ENCODE assay signal across 10 mouse cellular contexts in genomic region chr2:30084632-30085031, GRCm38 (mm10). TPM values are rescaled to one million over a fixed set of nuclear protein-coding genes. Genes with fewer than 3 reads are reported as not detected.
DNase-seq lines count a peak whose midpoint lies in the region; ATAC-seq lines count a peak whose summit lies in the region.
"Had no signal": no experiment of that assay in that cellular context is flagged by ENCODE, and none has a peak within 500 bp of the region (broad histone marks: within the 10 kb centered on the region; RNA-seq: fewer than 3 reads in every experiment).

No protein-coding gene starts in this region.

- ATAC-seq in heart, embryonic 16.5 days (replicated peaks; ENCODE audit: extremely low read depth, insufficient read depth, low FRiP score): no peak
- ATAC-seq in embryonic facial prominence, embryonic 15.5 days (ENCODE audit: insufficient number of reproducible peaks, low FRiP score, low TSS enrichment, low read depth): 0 out of 2 replicates have a peak, but pooled peaks have one; percentile 59
- no peak for ATAC-seq in neural tube, embryonic 11.5 days (ENCODE audit: insufficient read depth, low FRiP score, low TSS enrichment)

- no peak overlapping the region for H3K9ac ChIP-seq in heart, embryonic 16.5 days (ENCODE audit: low read length)
- H3K9ac ChIP-seq in embryonic facial prominence, embryonic 15.5 days: no peak overlapping the region
- peak overlapping the region; percentile 31 for H3K9ac ChIP-seq in neural tube, embryonic 11.5 days (ENCODE audit: low read length)

- H3K4me3 ChIP-seq in heart, embryonic 16.5 days (ENCODE audit: low read length): no peak overlapping the region
- peak overlapping the region; percentile 27 for H3K4me3 ChIP-seq in embryonic facial prominence, embryonic 15.5 days (replicated peaks)
- H3K4me3 ChIP-seq in limb, embryonic 10.5 days: peak overlapping the region; percentile 34
- H3K4me3 ChIP-seq in neural tube, embryonic 11.5 days (ENCODE audit: low read depth, low read length): no peak overlapping the region

- H3K4me1 ChIP-seq in heart, embryonic 16.5 days (ENCODE audit: control insufficient read depth, insufficient read depth, low read length): peaks cover 2% of the 10 kb centered on the region; the same call in 1 of the 2 replicates
- H3K4me1 ChIP-seq in embryonic facial prominence, embryonic 15.5 days: 0 out of 2 replicates have a peak, but pooled peaks cover 8% of the 10 kb centered on the region
- peaks cover 12% of the 10 kb centered on the region for H3K4me1 ChIP-seq in limb, embryonic 10.5 days
- no peaks in the 10 kb centered on the region for H3K4me1 ChIP-seq in neural tube, embryonic 11.5 days (ENCODE audit: control insufficient read depth, insufficient read depth, low read length)

- H3K27me3 ChIP-seq in heart, embryonic 16.5 days (ENCODE audit: control insufficient read depth, insufficient read depth, low read length): no peaks in the 10 kb centered on the region
- H3K27me3 ChIP-seq in embryonic facial prominence, embryonic 15.5 days: no peaks in the 10 kb centered on the region
- no peaks in the 10 kb centered on the region for H3K27me3 ChIP-seq in limb, embryonic 10.5 days (ENCODE audit: low read depth, poor library complexity, severe bottlenecking)
- H3K27me3 ChIP-seq in neural tube, embryonic 11.5 days (ENCODE audit: control insufficient read depth, insufficient read depth, low read length): no peaks in the 10 kb centered on the region
- H3K27me3 ChIP-seq: CH12.LX had no signal

- no peak overlapping the region for H3K27ac ChIP-seq in heart, embryonic 16.5 days (ENCODE audit: low read length)
- H3K27ac ChIP-seq in embryonic facial prominence, embryonic 15.5 days (replicated peaks): no peak overlapping the region
- H3K27ac ChIP-seq in limb, embryonic 10.5 days: peak overlapping the region; percentile 50
- no peak overlapping the region for H3K27ac ChIP-seq in neural tube, embryonic 11.5 days (ENCODE audit: low read depth, low read length)

- H3K36me3 ChIP-seq in heart, embryonic 16.5 days (ENCODE audit: control insufficient read depth, insufficient read depth): peaks cover 7% of the 10 kb centered on the region; the same call in 1 of the 2 replicates
- 0 out of 2 replicates have a peak, but pooled peaks cover 6% of the 10 kb centered on the region for H3K36me3 ChIP-seq in embryonic facial prominence, embryonic 15.5 days
- H3K36me3 ChIP-seq in limb, embryonic 10.5 days: peaks cover 37% of the 10 kb centered on the region
- H3K36me3 ChIP-seq in neural tube, embryonic 11.5 days (ENCODE audit: control insufficient read depth, insufficient read depth, low read length): no peaks in the 10 kb centered on the region

- no peak for DNase-seq in heart, adult 18-20 months
- DNase-seq in limb, embryonic 10.5 days (ENCODE audit: low spot score): no peak
- DNase-seq in neural tube, embryonic 11.5 days (ENCODE audit: low spot score): no peak
- no peak for DNase-seq in ovary, postnatal 14 days (ENCODE audit: low spot score)
- no peak for DNase-seq in layer of hippocampus, adult 18-20 months (ENCODE audit: low spot score in 2 of 2)
- no peak for DNase-seq in layer of hippocampus, adult 8-10 months (ENCODE audit: low spot score in 2 of 2)
- DNase-seq: thymus, postnatal 36 days had no signal

- 36% methylated on average over 12 of the region's 12 CpGs for WGBS in heart, embryonic 16.5 days
- 18% methylated on average over 12 of the region's 12 CpGs for WGBS in embryonic facial prominence, embryonic 15.5 days
- 4% methylated on average over 12 of the region's 12 CpGs for WGBS in limb, embryonic 10.5 days
- WGBS in neural tube, embryonic 11.5 days: 10% methylated on average over 12 of the region's 12 CpGs

- H3K9me3 ChIP-seq in heart, embryonic 16.5 days (replicated peaks; ENCODE audit: control insufficient read depth, low read length): 0 out of 2 replicates have a peak, but pooled peaks cover 3% of the 10 kb centered on the region
- H3K9me3 ChIP-seq in embryonic facial prominence, embryonic 15.5 days (replicated peaks): no peaks in the 10 kb centered on the region
- no peaks in the 10 kb centered on the region for H3K9me3 ChIP-seq in limb, embryonic 10.5 days (replicated peaks)
- H3K9me3 ChIP-seq in neural tube, embryonic 11.5 days (ENCODE audit: control insufficient read depth, low read length): no peaks in the 10 kb centered on the region

- peak overlapping the region; percentile 27 for H3K4me2 ChIP-seq in heart, embryonic 16.5 days (ENCODE audit: low read depth, low read length)
- peak overlapping the region; percentile 37 for H3K4me2 ChIP-seq in embryonic facial prominence, embryonic 15.5 days (replicated peaks)
- peak overlapping the region; percentile 31 for H3K4me2 ChIP-seq in neural tube, embryonic 11.5 days (ENCODE audit: low read depth)

RNA-seq across cellular contexts. Expression of gene Pkn3, which starts 7.1 kb away (rescaled TPM):
- polyA plus RNA-seq in heart, embryonic 16.5 days (2015; fragmentation: Nextera tagmentation; extraction: Ambion mirVana): 9.4 and 11.7 TPM in 2 replicates
- total RNA-seq in heart, adult 18-20 months (2021): 1 to 10 TPM; 7.8 to 9.3 TPM
- polyA plus RNA-seq in embryonic facial prominence, embryonic 15.5 days (2015; fragmentation: Nextera tagmentation; extraction: Ambion mirVana): 8.2 and 9.5 TPM in 2 replicates
- 13.5 and 14.7 TPM in 2 replicates for polyA plus RNA-seq in limb, embryonic 10.5 days (2016; fragmentation: Nextera tagmentation; extraction: Ambion mirVana)
- 6.7 and 7.0 TPM in 2 replicates for polyA plus RNA-seq in neural tube, embryonic 11.5 days (2014; fragmentation: Nextera tagmentation; extraction: Ambion mirVana)
- 1 to 10 TPM; 2.1 to 3.8 TPM for total RNA-seq in layer of hippocampus, adult 18-20 months (2021)
- 1 to 10 TPM; 2.1 to 6.1 (median 3.5) TPM for total RNA-seq in layer of hippocampus, adult 8-10 months (2022)

RNA-seq across cellular contexts. Expression of gene Zdhhc12, which starts 8.8 kb away (rescaled TPM):
- 29.4 and 30.8 TPM in 2 replicates for polyA plus RNA-seq in heart, embryonic 16.5 days (2015; fragmentation: Nextera tagmentation; extraction: Ambion mirVana)
- 1 to 10 TPM; 2.8 to 3.9 TPM for total RNA-seq in heart, adult 18-20 months (2021)
- polyA plus RNA-seq in embryonic facial prominence, embryonic 15.5 days (2015; fragmentation: Nextera tagmentation; extraction: Ambion mirVana): 25.2 and 30.0 TPM in 2 replicates
- polyA plus RNA-seq in limb, embryonic 10.5 days (2016; fragmentation: Nextera tagmentation; extraction: Ambion mirVana): 35.6 and 37.2 TPM in 2 replicates
- 28.3 and 31.1 TPM in 2 replicates for polyA plus RNA-seq in neural tube, embryonic 11.5 days (2014; fragmentation: Nextera tagmentation; extraction: Ambion mirVana)
- total RNA-seq in layer of hippocampus, adult 18-20 months (2021): 10 to 100 TPM in 1 of 2 experiments, 1 to 10 TPM in 1; 7.9 to 10.5 TPM
- 10 to 100 TPM in 2 of 4 experiments, 1 to 10 TPM in 2; 7.3 to 14.0 (median 10.4) TPM for total RNA-seq in layer of hippocampus, adult 8-10 months (2022)

RNA-seq across cellular contexts. Expression of gene Set, which starts 27.5 kb away (rescaled TPM):
- 198 and 217 TPM in 2 replicates for polyA plus RNA-seq in heart, embryonic 16.5 days (2015; fragmentation: Nextera tagmentation; extraction: Ambion mirVana)
- total RNA-seq in heart, adult 18-20 months (2021): 10 to 100 TPM; 94.9 to 98.5 TPM
- polyA plus RNA-seq in embryonic facial prominence, embryonic 15.5 days (2015; fragmentation: Nextera tagmentation; extraction: Ambion mirVana): 351 and 370 TPM in 2 replicates
- 854 and 929 TPM in 2 replicates for polyA plus RNA-seq in limb, embryonic 10.5 days (2016; fragmentation: Nextera tagmentation; extraction: Ambion mirVana)
- polyA plus RNA-seq in neural tube, embryonic 11.5 days (2014; fragmentation: Nextera tagmentation; extraction: Ambion mirVana): 647 and 654 TPM in 2 replicates
- 100 to 1,000 TPM; 192 to 199 TPM for total RNA-seq in layer of hippocampus, adult 18-20 months (2021)
- 100 to 1,000 TPM; 179 to 198 (median 186) TPM for total RNA-seq in layer of hippocampus, adult 8-10 months (2022)

RNA-seq across cellular contexts. Expression of gene Wdr34, which starts 36.0 kb away (rescaled TPM):
- 24.1 and 25.6 TPM in 2 replicates for polyA plus RNA-seq in heart, embryonic 16.5 days (2015; fragmentation: Nextera tagmentation; extraction: Ambion mirVana)
- 1 to 10 TPM; 6.3 to 6.8 TPM for total RNA-seq in heart, adult 18-20 months (2021)
- polyA plus RNA-seq in embryonic facial prominence, embryonic 15.5 days (2015; fragmentation: Nextera tagmentation; extraction: Ambion mirVana): 45.5 and 46.9 TPM in 2 replicates
- polyA plus RNA-seq in limb, embryonic 10.5 days (2016; fragmentation: Nextera tagmentation; extraction: Ambion mirVana): 38.6 and 45.0 TPM in 2 replicates
- polyA plus RNA-seq in neural tube, embryonic 11.5 days (2014; fragmentation: Nextera tagmentation; extraction: Ambion mirVana): 29.3 and 30.6 TPM in 2 replicates
- total RNA-seq in layer of hippocampus, adult 18-20 months (2021): 10 to 100 TPM; 38.3 to 39.4 TPM
- total RNA-seq in layer of hippocampus, adult 8-10 months (2022): 10 to 100 TPM; 36.9 to 45.0 (median 39.9) TPM

RNA-seq across cellular contexts. Expression of gene Zer1, which starts 39.8 kb away (rescaled TPM):
- polyA plus RNA-seq in heart, embryonic 16.5 days (2015; fragmentation: Nextera tagmentation; extraction: Ambion mirVana): 5.7 TPM in 2 replicates
- 10 to 100 TPM; 21.8 to 23.5 TPM for total RNA-seq in heart, adult 18-20 months (2021)
- 9.3 and 10.1 TPM in 2 replicates for polyA plus RNA-seq in embryonic facial prominence, embryonic 15.5 days (2015; fragmentation: Nextera tagmentation; extraction: Ambion mirVana)
- 6.5 and 9.3 TPM in 2 replicates for polyA plus RNA-seq in limb, embryonic 10.5 days (2016; fragmentation: Nextera tagmentation; extraction: Ambion mirVana)
- polyA plus RNA-seq in neural tube, embryonic 11.5 days (2014; fragmentation: Nextera tagmentation; extraction: Ambion mirVana): 5.4 and 5.9 TPM in 2 replicates
- 100 to 1,000 TPM; 187 to 193 TPM for total RNA-seq in layer of hippocampus, adult 18-20 months (2021)
- total RNA-seq in layer of hippocampus, adult 8-10 months (2022): 100 to 1,000 TPM; 173 to 203 (median 195) TPM

Comparison
In these comparisons a context has a peak if more than half of its experiments do, and no peak if none do; other contexts are left out.
1. H3K4me3 ChIP-seq: peak in embryonic facial prominence, embryonic 15.5 days (single experiment) and limb, embryonic 10.5 days (single experiment); none in heart, embryonic 16.5 days (single experiment) and neural tube, embryonic 11.5 days (single experiment).
2. Peak in every context shown above with its lines, with median percentiles within 50 percentile points of each other: H3K4me2 ChIP-seq.